Mouse (Mus musculus): ENCODE measurements around the gene 2010111I01Rik.

- no peak for TF ChIP-seq CTCF (IDR thresholded peaks at IDR 0.05; ENCODE audit: low read depth, low read length)
- no peak for TF ChIP-seq POLR2A (IDR thresholded peaks at IDR 0.05; ENCODE audit: borderline replicate concordance, low read depth, low read length)
Observed at GRCm38 (mm10) chr13:63152498-63152897, 187.8 kb downstream of the 2010111I01Rik start.

All from bone marrow macrophage, adult 2 months (primary cell).